12 mouse cellular contexts compared by ENCODE assay signal in the genomic region with DNA sequence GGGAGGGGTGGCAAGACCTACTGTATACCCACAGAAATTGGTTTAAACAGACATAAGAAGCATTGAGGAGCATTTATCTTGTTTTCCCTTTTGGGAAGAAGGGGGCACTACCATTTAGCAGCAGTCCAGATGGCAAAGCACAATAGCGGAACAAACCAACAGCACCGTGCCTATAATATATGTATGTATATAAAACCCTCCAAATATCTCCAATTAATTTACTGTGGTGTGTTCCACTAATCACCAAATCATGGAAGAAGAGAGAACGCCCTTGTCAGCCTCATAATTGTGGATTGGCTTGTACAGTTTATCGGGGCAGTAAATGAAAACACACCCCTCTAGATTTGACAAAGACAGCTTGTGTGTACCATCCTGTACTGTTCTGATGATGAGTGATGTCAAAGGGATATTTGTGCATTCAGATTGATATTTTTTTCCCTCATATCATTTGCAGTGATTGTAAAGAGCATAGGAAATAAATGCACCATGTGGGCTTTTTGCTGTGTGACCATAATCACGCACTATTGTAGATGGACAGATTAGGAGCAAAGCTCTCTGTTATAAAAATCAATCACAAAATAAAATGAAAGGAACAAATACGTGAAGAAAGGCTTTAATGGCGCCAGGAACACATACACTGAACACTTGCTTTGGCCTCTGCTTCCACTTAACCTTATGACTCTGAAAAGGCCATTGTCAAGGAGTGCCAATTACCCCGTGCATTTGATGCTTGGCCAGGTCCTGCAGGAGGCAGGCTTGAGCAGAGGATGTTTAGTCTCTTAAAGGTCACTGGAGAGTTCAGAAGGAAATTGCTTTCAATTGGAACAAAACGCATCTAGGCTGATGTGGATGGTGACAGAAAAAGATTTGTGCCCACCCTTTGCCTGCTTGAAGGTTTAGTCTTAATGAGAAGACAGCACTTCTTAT.
DNase-seq lines count a peak whose midpoint lies in the region; ATAC-seq lines count a peak whose summit lies in the region.
"Had no signal": no experiment of that assay in that cellular context is flagged by ENCODE, and none has a peak within 500 bp of the region (broad histone marks: within the 10 kb centered on the region; RNA-seq: fewer than 3 reads in every experiment).

No protein-coding gene starts in this region.

- WGBS in forebrain, embryonic 14.5 days: 17% methylated on average over 9 of the region's 9 CpGs
- WGBS in limb, embryonic 11.5 days: 40% methylated on average over 9 of the region's 9 CpGs

- H3K4me2 ChIP-seq in forebrain, embryonic 14.5 days (ENCODE audit: low read length): peak overlapping the region; percentile 31
- H3K4me2 ChIP-seq in limb, embryonic 11.5 days (ENCODE audit: low read depth, severe bottlenecking): no peak overlapping the region
- H3K4me2 ChIP-seq: liver, embryonic 11.5 days had no signal

- no peak overlapping the region for H3K9ac ChIP-seq in forebrain, embryonic 14.5 days (ENCODE audit: low read length)
- H3K9ac ChIP-seq in limb, embryonic 11.5 days (ENCODE audit: low read length): no peak overlapping the region

- no peaks in the 10 kb centered on the region for H3K9me3 ChIP-seq in forebrain, embryonic 14.5 days (replicated peaks; ENCODE audit: control insufficient read depth, low read length)
- no peaks in the 10 kb centered on the region for H3K9me3 ChIP-seq in limb, embryonic 11.5 days (ENCODE audit: control insufficient read depth, low read length)
- H3K9me3 ChIP-seq: megakaryocyte, embryonic 14.5 days had no signal

- H3K4me1 ChIP-seq in forebrain, embryonic 14.5 days (ENCODE audit: control insufficient read depth, insufficient read depth, low read length): peaks cover 9% of the 10 kb centered on the region
- H3K4me1 ChIP-seq in limb, embryonic 11.5 days (ENCODE audit: control insufficient read depth, insufficient read depth, low read length): 0 out of 2 replicates have a peak, but pooled peaks cover 3% of the 10 kb centered on the region
- H3K4me1 ChIP-seq: megakaryocyte, embryonic 14.5 days had no signal

- no peaks in the 10 kb centered on the region for H3K36me3 ChIP-seq in forebrain, embryonic 14.5 days (ENCODE audit: control insufficient read depth, insufficient read depth, low read length)
- H3K36me3 ChIP-seq in limb, embryonic 11.5 days (ENCODE audit: control insufficient read depth, insufficient read depth, low read length): no peaks in the 10 kb centered on the region

- intact Hi-C loops in left cerebral cortex, postnatal 4 days (cut with DNase I): no loop called here

- peak overlapping the region; percentile 86 for H3K27ac ChIP-seq in forebrain, embryonic 14.5 days (ENCODE audit: low read depth, low read length)
- H3K27ac ChIP-seq in limb, embryonic 11.5 days (replicated peaks; ENCODE audit: low read depth, low read length): no peak overlapping the region

- ATAC-seq in forebrain, embryonic 14.5 days: peak; percentile 78
- peak; percentile 20; the same call in 1 of the 2 replicates for ATAC-seq in limb, embryonic 11.5 days (ENCODE audit: insufficient number of reproducible peaks, low FRiP score, low TSS enrichment, low read depth)

- H3K27me3 ChIP-seq in forebrain, embryonic 14.5 days (replicated peaks; ENCODE audit: control insufficient read depth, insufficient read depth, low read length): no peaks in the 10 kb centered on the region
- H3K27me3 ChIP-seq in limb, embryonic 11.5 days (ENCODE audit: control insufficient read depth, insufficient read depth, low read length): no peaks in the 10 kb centered on the region

- H3K4me3 ChIP-seq in forebrain, embryonic 14.5 days (ENCODE audit: low read depth, low read length): no peak overlapping the region
- H3K4me3 ChIP-seq in limb, embryonic 11.5 days (ENCODE audit: low read depth, low read length): no peak overlapping the region
- H3K4me3 ChIP-seq: megakaryocyte, embryonic 14.5 days had no signal

- peak; percentile 11 for DNase-seq in left cerebral cortex, postnatal 4 days
- DNase-seq in left cerebral cortex, adult 18-20 months (ENCODE audit: low spot score in 2 of 2): no peak
- peak; percentile 81 for DNase-seq in forebrain, embryonic 14.5 days (ENCODE audit: low spot score)
- peak; percentile 50 for DNase-seq in limb, embryonic 11.5 days (ENCODE audit: low spot score)
- peak; percentile 36 for DNase-seq in retina, postnatal 1 day
- DNase-seq in thymus, adult 18-20 months: no peak
- no peak for DNase-seq in urinary bladder, adult 2 months (ENCODE audit: low spot score)
- no peak for DNase-seq in ovary, postnatal 36 days (ENCODE audit: low spot score)
- DNase-seq: kidney, adult 11 months; thymus, postnatal 4 days had no signal

Comparison
In these comparisons a context has a peak if more than half of its experiments do, and no peak if none do; other contexts are left out.
1. DNase-seq: peak in left cerebral cortex, postnatal 4 days (single experiment), forebrain, embryonic 14.5 days (single experiment), limb, embryonic 11.5 days (single experiment) and retina, postnatal 1 day (single experiment); none in left cerebral cortex, adult 18-20 months (0 of 2), thymus, adult 18-20 months (0 of 2), urinary bladder, adult 2 months (single experiment) and ovary, postnatal 36 days (single experiment).